Mouse (Mus musculus) kidney, embryonic 14.5 days (tissue): ENCODE measurements around the gene Card14. TPM values are rescaled to one million over a fixed set of nuclear protein-coding genes. Genes with fewer than 3 reads are reported as not detected.

Experiments used
- ATAC-seq: fragments of 200-750 bp; cut with Nextera tagmentation; 2 replicates; pipeline ENCODE4 v1.8.0; 2017; ENCODE audit warnings: moderate number of reproducible peaks, mild to moderate bottlenecking, moderate TSS enrichment, moderate library complexity; ENCODE audit not compliant: low FRiP score, low TSS enrichment
- H3K27ac ChIP-seq: fragments of 300-500 bp; sonication (generic); 2 replicates; pipeline ENCODE4 v1.5.1; 2014; ENCODE audit warnings: low read depth, mild to moderate bottlenecking, low read length, moderate library complexity, mixed read lengths
- H3K27me3 ChIP-seq: fragments of 300-500 bp; sonication (generic); 2 replicates; pipeline ENCODE4 v1.6.1; 2014; ENCODE audit warnings: mild to moderate bottlenecking, low read length; ENCODE audit not compliant: control insufficient read depth, insufficient read depth
- H3K36me3 ChIP-seq: fragments of 300-500 bp; sonication (generic); 2 replicates; pipeline ENCODE4 v1.6.1; 2014; ENCODE audit warnings: low read length, mixed read lengths; ENCODE audit not compliant: control insufficient read depth, insufficient read depth
- H3K4me1 ChIP-seq: fragments of 300-500 bp; sonication (generic); 2 replicates; pipeline ENCODE4 v1.6.1; 2014; ENCODE audit warnings: low read length, mixed read lengths; ENCODE audit not compliant: control insufficient read depth, insufficient read depth
- H3K4me2 ChIP-seq: fragments of 300-500 bp; sonication (generic); replicated peaks from 2 replicates; pipeline ENCODE4 v1.6.1; 2014; ENCODE audit warnings: low read depth, mild to moderate bottlenecking, low read length
- H3K4me3 ChIP-seq: fragments of 300-500 bp; sonication (generic); 2 replicates; pipeline ENCODE4 v1.5.1; 2014; ENCODE audit warnings: mild to moderate bottlenecking, low read length
- H3K9ac ChIP-seq: fragments of 300-500 bp; sonication (generic); 2 replicates; pipeline ENCODE4 v1.6.1; 2014; ENCODE audit warnings: low read depth, mild to moderate bottlenecking, low read length, moderate library complexity
- H3K9me3 ChIP-seq: fragments of 300-500 bp; sonication (generic); 2 replicates; pipeline ENCODE4 v1.6.1; 2016; ENCODE audit warnings: low read length; ENCODE audit not compliant: control insufficient read depth
- WGBS: fragments of 180-500 bp; shearing (Covaris S2); extraction: QIAGEN DNeasy Blood & Tissue Kit; methylation state at CpG from one replicate; pipeline ENCODE4 v1.1.7; 2014; 5-methylcytosine and 5-hydroxymethylcytosine counted together
- polyA plus RNA-seq: library from polyadenylated mRNA; unstranded; fragments of >200 nt; fragmentation: Nextera tagmentation; extraction: Ambion mirVana; gene quantifications from 2 replicates; pipeline ENCODE4 v1.2.1, GENCODE M21; 2014

Gene Card14
- polyA plus RNA-seq, 1 experiment from 2014 or later, result 0.16 TPM

GRCm38 (mm10) chr11:119362769-119363533 is 55.4 kb downstream of the Card14 start:
- Histone ChIP-seq H3K4me3 (0 out of 2 replicates have a peak overlapping the region, but pooled peaks have one; percentile 6), H3K9me3 (no peaks in the 10 kb centered on the region), H3K27me3 (no peaks in the 10 kb centered on the region), H3K4me2 (peak overlapping the region; percentile 19; the same call in 1 of the 2 replicates), H3K27ac (no peak overlapping the region), H3K36me3 (peaks cover 3% of the 10 kb centered on the region; the same call in 1 of the 2 replicates), H3K9ac (no peak overlapping the region), H3K4me1 (no peaks in the 10 kb centered on the region)
- WGBS, result 25% methylated on average over 11 of the region's 11 CpGs
- ATAC-seq, result peak; percentile 39

- no peak overlapping the region for H3K27ac ChIP-seq
- peaks cover 3% of the 10 kb centered on the region; the same call in 1 of the 2 replicates for H3K36me3 ChIP-seq
- H3K4me1 ChIP-seq, result no peaks in the 10 kb centered on the region
- WGBS, result 34% methylated on average over 11 of the region's 11 CpGs
- H3K9me3 ChIP-seq, result no peaks in the 10 kb centered on the region
- H3K27me3 ChIP-seq, result no peaks in the 10 kb centered on the region
- peak overlapping the region; percentile 19; the same call in 1 of the 2 replicates for H3K4me2 ChIP-seq
- H3K4me3 ChIP-seq, result 0 out of 2 replicates have a peak overlapping the region, but pooled peaks have one; percentile 6
- no peak overlapping the region for H3K9ac ChIP-seq
- peak; percentile 83 for ATAC-seq
These were observed 56.1 kb downstream of the Card14 start for GRCm38 (mm10) chr11:119363534-119364145.

GRCm38 (mm10) chr11:119375425-119375824 is 67.9 kb downstream of the Card14 start:
- ATAC-seq, result no peak
- WGBS, result 81% methylated on average over 6 of the region's 6 CpGs
- Histone ChIP-seq H3K4me2 (no peak overlapping the region), H3K4me1 (no peaks in the 10 kb centered on the region), H3K4me3 (no peak overlapping the region), H3K36me3 (peaks cover 7% of the 10 kb centered on the region; the same call in 1 of the 2 replicates), H3K9ac (no peak overlapping the region), H3K9me3 (no peaks in the 10 kb centered on the region), H3K27ac (no peak overlapping the region), H3K27me3 (no peaks in the 10 kb centered on the region)

GRCm38 (mm10) chr11:119377326-119377725 is 69.8 kb downstream of the Card14 start:
- Histone ChIP-seq H3K9me3 (no peaks in the 10 kb centered on the region), H3K9ac (no peak overlapping the region), H3K4me2 (no peak overlapping the region), H3K36me3 (peaks cover 7% of the 10 kb centered on the region; the same call in 1 of the 2 replicates), H3K4me1 (no peaks in the 10 kb centered on the region), H3K4me3 (no peak overlapping the region), H3K27ac (no peak overlapping the region), H3K27me3 (no peaks in the 10 kb centered on the region)
- 95% methylated on average over 11 of the region's 11 CpGs for WGBS
- ATAC-seq, result no peak

GRCm38 (mm10) chr11:119378551-119378950 is 71.0 kb downstream of the Card14 start:
- no peak overlapping the region for H3K4me2 ChIP-seq
- no peak overlapping the region for H3K9ac ChIP-seq
- no peak overlapping the region for H3K4me3 ChIP-seq
- peaks cover 7% of the 10 kb centered on the region; the same call in 1 of the 2 replicates for H3K36me3 ChIP-seq
- H3K9me3 ChIP-seq, result no peaks in the 10 kb centered on the region
- WGBS, result 94% methylated on average over 1 of the region's 1 CpGs
- no peaks in the 10 kb centered on the region for H3K27me3 ChIP-seq
- H3K4me1 ChIP-seq, result no peaks in the 10 kb centered on the region
- no peak overlapping the region for H3K27ac ChIP-seq
- no peak for ATAC-seq

- no peak overlapping the region for H3K9ac ChIP-seq
- 78% methylated on average over 9 of the region's 9 CpGs for WGBS
- H3K9me3 ChIP-seq, result no peaks in the 10 kb centered on the region
- peaks cover 7% of the 10 kb centered on the region; the same call in 1 of the 2 replicates for H3K36me3 ChIP-seq
- H3K27me3 ChIP-seq, result no peaks in the 10 kb centered on the region
- no peak for ATAC-seq
- H3K4me3 ChIP-seq, result no peak overlapping the region
- H3K4me1 ChIP-seq, result no peaks in the 10 kb centered on the region
- no peak overlapping the region for H3K4me2 ChIP-seq
- no peak overlapping the region for H3K27ac ChIP-seq
These were observed 74.2 kb downstream of the Card14 start for GRCm38 (mm10) chr11:119381631-119382337.

- Histone ChIP-seq H3K36me3 (peaks cover 3% of the 10 kb centered on the region; the same call in 1 of the 2 replicates), H3K4me1 (no peaks in the 10 kb centered on the region), H3K9me3 (no peaks in the 10 kb centered on the region), H3K4me3 (no peak overlapping the region), H3K27me3 (no peaks in the 10 kb centered on the region), H3K9ac (no peak overlapping the region), H3K27ac (no peak overlapping the region), H3K4me2 (no peak overlapping the region)
- no peak for ATAC-seq
- 82% methylated on average over 6 of the region's 6 CpGs for WGBS
These were observed 74.8 kb downstream of the Card14 start for GRCm38 (mm10) chr11:119382338-119382850.

- Histone ChIP-seq H3K4me3 (no peak overlapping the region), H3K36me3 (no peaks in the 10 kb centered on the region; the same call in 1 of the 2 replicates), H3K27me3 (no peaks in the 10 kb centered on the region; the same call in none of the 2 replicates), H3K9ac (no peak overlapping the region), H3K9me3 (no peaks in the 10 kb centered on the region), H3K4me1 (no peaks in the 10 kb centered on the region), H3K27ac (no peak overlapping the region), H3K4me2 (no peak overlapping the region)
- WGBS, result 87% methylated on average over 4 of the region's 4 CpGs
- ATAC-seq, result no peak
These were observed 77.3 kb downstream of the Card14 start for GRCm38 (mm10) chr11:119384904-119385303.
